Mouse (Mus musculus): ENCODE results near the gene Esp1.
"Not testable (repeated sequence)": the region's sequence is repeated elsewhere in the genome, so short reads cannot be mapped to it uniquely, and the experiment has no call there.

Gene Esp1

GRCm38 (mm10) chr17:40726820-40727219, at the start of gene Esp1:
Gene Esp1 (plus strand): TSS chr17:40727120.
- DNase-seq (ENCODE audit: low spot score) = no peak

DNA sequence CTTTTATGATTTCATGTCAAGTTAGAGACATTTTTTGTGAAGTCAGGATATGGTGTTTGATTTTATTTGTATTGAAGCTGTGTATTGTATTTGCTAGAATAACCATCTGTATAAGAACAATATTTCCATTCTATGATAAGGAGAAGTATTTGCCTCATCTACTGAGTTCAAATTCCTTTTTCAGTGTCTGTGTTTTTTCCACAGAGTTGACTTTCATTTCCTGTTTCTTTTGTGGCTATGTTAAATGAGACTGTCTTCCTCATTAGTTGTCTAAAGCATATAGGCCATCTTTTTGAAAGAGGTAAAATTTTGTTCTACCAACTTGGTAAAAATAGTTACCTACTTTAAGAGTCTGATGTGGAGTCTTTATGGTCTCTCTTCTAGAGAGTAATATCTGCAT, 10.6 kb upstream of the Esp1 start:
- DNase-seq (ENCODE audit: low spot score) = no peak

- not testable (repeated sequence) for DNase-seq (ENCODE audit: low spot score)
Measured at GRCm38 (mm10) chr17:40717055-40717454, 9.9 kb upstream of the Esp1 start.

- no peak for DNase-seq (ENCODE audit: low spot score)
Measured at GRCm38 (mm10) chr17:40731296-40731695, 4.4 kb downstream of the Esp1 start.

GRCm38 (mm10) chr17:40731724-40732123, 4.8 kb downstream of the Esp1 start:
- no peak for DNase-seq (ENCODE audit: low spot score)

GRCm38 (mm10) chr17:40763662-40764061, 36.7 kb downstream of the Esp1 start:
- no peak for DNase-seq (ENCODE audit: low spot score)

DNA sequence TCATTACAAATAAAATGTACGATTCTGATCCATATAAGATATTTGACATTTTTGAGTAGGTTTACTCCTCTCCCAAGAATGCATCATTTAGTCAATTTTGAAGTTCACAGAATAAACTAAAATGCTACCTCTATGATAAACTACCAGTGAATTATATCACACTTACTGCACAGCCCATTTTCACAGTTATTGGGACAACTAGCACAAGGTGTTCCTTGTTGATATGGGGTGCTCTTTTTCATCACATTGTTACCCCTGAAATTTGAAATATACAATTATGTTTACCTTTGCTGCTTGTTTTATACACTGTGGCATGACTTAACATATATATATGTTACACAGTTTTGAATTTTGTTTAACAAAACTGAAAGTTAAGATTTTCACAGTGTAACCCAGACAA, 40.2 kb downstream of the Esp1 start:
- DNase-seq (ENCODE audit: low spot score) = no peak

All from spleen, adult 12 weeks (tissue).